Mouse (Mus musculus) MEL (cell line): ENCODE measurements around the gene Slc16a12.

Source experiments
- ETS1 ChIP-seq: IDR thresholded peaks from 2 replicates; pipeline ENCODE4 v1.6.1; 2012; ENCODE audit warnings: low read depth, mild to moderate bottlenecking, inconsistent platforms, low read length, improper control_type of control experiment, moderate library complexity
- MAZ ChIP-seq: IDR thresholded peaks from 2 replicates; pipeline ENCODE4 v1.6.1; 2012; ENCODE audit warnings: low read depth, mild to moderate bottlenecking, inconsistent platforms, low read length, improper control_type of control experiment
- POLR2A ChIP-seq, 2 experiments: IDR thresholded peaks; 2 replicates each; pipeline ENCODE4 v1.6.1; 2011 to 2012; ENCODE audit warnings: low read length in 2 of 2, mild to moderate bottlenecking in 2 of 2, control low read depth in 1 of 2, improper control_type of control experiment in 1 of 2, low read depth in 1 of 2, moderate library complexity in 1 of 2; ENCODE audit not compliant: control insufficient read depth in 1 of 2, insufficient read depth in 1 of 2, poor library complexity in 1 of 2

DNA sequence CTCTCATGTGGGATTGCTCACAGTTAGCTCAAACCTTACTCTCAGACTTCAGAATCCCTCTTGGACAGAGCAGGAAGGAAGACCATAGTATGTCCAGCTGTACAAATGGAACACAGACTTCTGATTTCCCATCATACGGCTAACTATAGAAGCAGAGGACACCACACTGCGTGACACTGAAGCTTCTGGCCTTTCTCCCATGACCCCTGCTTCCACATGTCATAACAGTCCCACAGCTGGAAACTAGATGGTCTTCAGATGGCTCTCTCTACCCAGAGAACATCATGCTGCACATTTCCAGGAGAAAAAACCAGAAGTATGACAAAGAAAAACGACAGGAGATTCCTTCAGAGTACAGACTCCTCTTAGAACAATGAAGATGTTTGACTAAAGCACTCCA lies 14.1 kb downstream of the Slc16a12 start:
- TF ChIP-seq ETS1 (no peak), POLR2A (IDR thresholded peaks at IDR 0.05; ENCODE audit: control insufficient read depth in 1 of 2, insufficient read depth in 1 of 2, low read depth in 1 of 2, low read length in 2 of 2, poor library complexity in 1 of 2) (no peak), MAZ (no peak)
